Mouse (Mus musculus): ENCODE data around the gene Adprh. TPM values are rescaled to one million over a fixed set of nuclear protein-coding genes. Genes with fewer than 3 reads are reported as not detected.

The Adprh gene
- polyA plus RNA-seq, 1 experiment from 2014 or later: 102 TPM

- H3K4me1 ChIP-seq: peaks cover 14% of the 10 kb centered on the region
- H3K9me3 ChIP-seq (replicated peaks): no peaks in the 10 kb centered on the region
- H3K36me3 ChIP-seq: no peaks in the 10 kb centered on the region
- H3K4me2 ChIP-seq: peak overlapping the region; percentile 77
- H3K27ac ChIP-seq: no peak overlapping the region
- H3K4me3 ChIP-seq (replicated peaks): peak overlapping the region; percentile 44
- WGBS: 29% methylated on average over 4 of the region's 4 CpGs
- 0 out of 2 replicates have a peak, but pooled peaks cover 2% of the 10 kb centered on the region for H3K27me3 ChIP-seq
- ATAC-seq (replicated peaks; ENCODE audit: low FRiP score): peak; percentile 38
- H3K9ac ChIP-seq: no peak overlapping the region
Observed at GRCm38 (mm10) chr16:38475681-38476311, 23.3 kb upstream of the Adprh start.

GRCm38 (mm10) chr16:38474677-38475286 lies 22.3 kb upstream of the Adprh start:
- WGBS: 87% methylated on average over 9 of the region's 9 CpGs
- Histone ChIP-seq H3K27me3 (no peaks in the 10 kb centered on the region), H3K36me3 (no peaks in the 10 kb centered on the region), H3K9ac (no peak overlapping the region), H3K4me2 (no peak overlapping the region), H3K4me1 (peaks cover 14% of the 10 kb centered on the region), H3K27ac (no peak overlapping the region), H3K9me3 (replicated peaks) (no peaks in the 10 kb centered on the region), H3K4me3 (replicated peaks) (no peak overlapping the region)
- ATAC-seq (replicated peaks; ENCODE audit: low FRiP score): no peak

GRCm38 (mm10) chr16:38473661-38474060 lies 21.2 kb upstream of the Adprh start:
- no peaks in the 10 kb centered on the region for H3K27me3 ChIP-seq
- no peak overlapping the region for H3K4me3 ChIP-seq (replicated peaks)
- no peaks in the 10 kb centered on the region for H3K9me3 ChIP-seq (replicated peaks)
- H3K4me1 ChIP-seq: peaks cover 14% of the 10 kb centered on the region
- H3K4me2 ChIP-seq: no peak overlapping the region
- WGBS: 94% methylated on average over 5 of the region's 5 CpGs
- H3K27ac ChIP-seq: no peak overlapping the region
- no peak overlapping the region for H3K9ac ChIP-seq
- H3K36me3 ChIP-seq: no peaks in the 10 kb centered on the region
- no peak for ATAC-seq (replicated peaks; ENCODE audit: low FRiP score)

GRCm38 (mm10) chr16:38472507-38472873 lies 20.0 kb upstream of the Adprh start:
- Histone ChIP-seq H3K27ac (no peak overlapping the region), H3K4me3 (replicated peaks) (no peak overlapping the region), H3K9ac (no peak overlapping the region), H3K4me2 (no peak overlapping the region), H3K36me3 (no peaks in the 10 kb centered on the region), H3K9me3 (replicated peaks) (no peaks in the 10 kb centered on the region), H3K27me3 (no peaks in the 10 kb centered on the region), H3K4me1 (peaks cover 17% of the 10 kb centered on the region)
- ATAC-seq (replicated peaks; ENCODE audit: low FRiP score): no peak
- WGBS: 92% methylated on average over 5 of the region's 5 CpGs

GRCm38 (mm10) chr16:38471697-38472506 lies 19.4 kb upstream of the Adprh start:
- ATAC-seq (replicated peaks; ENCODE audit: low FRiP score): no peak

GRCm38 (mm10) chr16:38469437-38469836 lies 16.9 kb upstream of the Adprh start:
- ATAC-seq (replicated peaks; ENCODE audit: low FRiP score): no peak
- WGBS: 69% methylated on average over 8 of the region's 8 CpGs

More at GRCm38 (mm10) chr16:38471697-38472506, 19.4 kb upstream of the Adprh start:
- Histone ChIP-seq H3K4me2 (no peak overlapping the region), H3K9me3 (replicated peaks) (no peaks in the 10 kb centered on the region), H3K4me3 (replicated peaks) (no peak overlapping the region), H3K9ac (no peak overlapping the region), H3K36me3 (no peaks in the 10 kb centered on the region), H3K4me1 (peaks cover 12% of the 10 kb centered on the region), H3K27me3 (no peaks in the 10 kb centered on the region), H3K27ac (no peak overlapping the region)
- 81% methylated on average over 11 of the region's 11 CpGs for WGBS

GRCm38 (mm10) chr16:38468706-38469018 lies 16.2 kb upstream of the Adprh start:
- H3K36me3 ChIP-seq: no peaks in the 10 kb centered on the region
- no peaks in the 10 kb centered on the region for H3K27me3 ChIP-seq
- no peak overlapping the region; the same call in 1 of the 2 replicates for H3K27ac ChIP-seq
- H3K9ac ChIP-seq: no peak overlapping the region
- H3K9me3 ChIP-seq (replicated peaks): no peaks in the 10 kb centered on the region
- 0 out of 2 replicates have a peak, but pooled peaks cover 3% of the 10 kb centered on the region for H3K4me1 ChIP-seq
- WGBS: 32% methylated on average over 3 of the region's 3 CpGs
- ATAC-seq (replicated peaks; ENCODE audit: low FRiP score): no peak
- no peak overlapping the region for H3K4me2 ChIP-seq
- no peak overlapping the region for H3K4me3 ChIP-seq (replicated peaks)

More at GRCm38 (mm10) chr16:38469437-38469836, 16.9 kb upstream of the Adprh start:
- no peak overlapping the region for H3K27ac ChIP-seq
- no peak overlapping the region for H3K9ac ChIP-seq
- H3K4me1 ChIP-seq: 0 out of 2 replicates have a peak, but pooled peaks cover 3% of the 10 kb centered on the region
- no peak overlapping the region for H3K4me3 ChIP-seq (replicated peaks)
- no peaks in the 10 kb centered on the region for H3K9me3 ChIP-seq (replicated peaks)
- no peak overlapping the region for H3K4me2 ChIP-seq
- H3K36me3 ChIP-seq: no peaks in the 10 kb centered on the region
- H3K27me3 ChIP-seq: no peaks in the 10 kb centered on the region

GRCm38 (mm10) chr16:38467917-38468705 lies 15.6 kb upstream of the Adprh start:
- 74% methylated on average over 8 of the region's 8 CpGs for WGBS
- no peak overlapping the region for H3K9ac ChIP-seq
- 0 out of 2 replicates have a peak, but pooled peaks have one; percentile 9 for ATAC-seq (replicated peaks; ENCODE audit: low FRiP score)
- H3K4me3 ChIP-seq (replicated peaks): no peak overlapping the region
- no peak overlapping the region; the same call in 1 of the 2 replicates for H3K27ac ChIP-seq
- no peaks in the 10 kb centered on the region for H3K27me3 ChIP-seq
- no peak overlapping the region for H3K4me2 ChIP-seq
- H3K36me3 ChIP-seq: no peaks in the 10 kb centered on the region
- 0 out of 2 replicates have a peak, but pooled peaks cover 3% of the 10 kb centered on the region for H3K4me1 ChIP-seq
- no peaks in the 10 kb centered on the region for H3K9me3 ChIP-seq (replicated peaks)

- WGBS: 85% methylated on average over 13 of the region's 13 CpGs
- Histone ChIP-seq H3K4me1 (0 out of 2 replicates have a peak, but pooled peaks cover 3% of the 10 kb centered on the region), H3K9me3 (replicated peaks) (no peaks in the 10 kb centered on the region), H3K36me3 (no peaks in the 10 kb centered on the region), H3K27ac (no peak overlapping the region), H3K27me3 (no peaks in the 10 kb centered on the region), H3K4me2 (no peak overlapping the region), H3K9ac (no peak overlapping the region), H3K4me3 (replicated peaks) (no peak overlapping the region)
- ATAC-seq (replicated peaks; ENCODE audit: low FRiP score): no peak
Observed at GRCm38 (mm10) chr16:38467091-38467916, 14.8 kb upstream of the Adprh start.

GRCm38 (mm10) chr16:38466089-38466488 lies 13.6 kb upstream of the Adprh start:
- H3K4me2 ChIP-seq: no peak overlapping the region
- H3K9ac ChIP-seq: no peak overlapping the region
- H3K4me3 ChIP-seq (replicated peaks): no peak overlapping the region
- 80% methylated on average over 4 of the region's 4 CpGs for WGBS
- no peaks in the 10 kb centered on the region for H3K27me3 ChIP-seq
- H3K9me3 ChIP-seq (replicated peaks): no peaks in the 10 kb centered on the region
- ATAC-seq (replicated peaks; ENCODE audit: low FRiP score): no peak
- no peaks in the 10 kb centered on the region for H3K36me3 ChIP-seq
- H3K4me1 ChIP-seq: 0 out of 2 replicates have a peak, but pooled peaks cover 3% of the 10 kb centered on the region
- no peak overlapping the region for H3K27ac ChIP-seq

GRCm38 (mm10) chr16:38463305-38463704 lies 10.8 kb upstream of the Adprh start:
- ATAC-seq (replicated peaks; ENCODE audit: low FRiP score): no peak
- no peak overlapping the region for H3K27ac ChIP-seq
- no peak overlapping the region for H3K9ac ChIP-seq
- no peak overlapping the region for H3K4me3 ChIP-seq (replicated peaks)
- H3K4me1 ChIP-seq: 0 out of 2 replicates have a peak, but pooled peaks cover 2% of the 10 kb centered on the region
- 91% methylated on average over 5 of the region's 5 CpGs for WGBS
- H3K9me3 ChIP-seq (replicated peaks): no peaks in the 10 kb centered on the region
- H3K27me3 ChIP-seq: no peaks in the 10 kb centered on the region
- H3K4me2 ChIP-seq: no peak overlapping the region
- no peaks in the 10 kb centered on the region for H3K36me3 ChIP-seq
